Mouse (Mus musculus) thymus, adult 18-20 months (tissue): Measurements from ENCODE around the gene Polr2e.
"Not testable (repeated sequence)": the region's sequence is repeated elsewhere in the genome, so short reads cannot be mapped to it uniquely, and the experiment has no call there.

ENCODE experiments used
- DNase-seq, 2 experiments: peaks; one replicate each; pipeline ENCODE4 v3.0.0; 2022; ENCODE audit warnings: mixed read lengths in 2 of 2

Polr2e gene

DNA sequence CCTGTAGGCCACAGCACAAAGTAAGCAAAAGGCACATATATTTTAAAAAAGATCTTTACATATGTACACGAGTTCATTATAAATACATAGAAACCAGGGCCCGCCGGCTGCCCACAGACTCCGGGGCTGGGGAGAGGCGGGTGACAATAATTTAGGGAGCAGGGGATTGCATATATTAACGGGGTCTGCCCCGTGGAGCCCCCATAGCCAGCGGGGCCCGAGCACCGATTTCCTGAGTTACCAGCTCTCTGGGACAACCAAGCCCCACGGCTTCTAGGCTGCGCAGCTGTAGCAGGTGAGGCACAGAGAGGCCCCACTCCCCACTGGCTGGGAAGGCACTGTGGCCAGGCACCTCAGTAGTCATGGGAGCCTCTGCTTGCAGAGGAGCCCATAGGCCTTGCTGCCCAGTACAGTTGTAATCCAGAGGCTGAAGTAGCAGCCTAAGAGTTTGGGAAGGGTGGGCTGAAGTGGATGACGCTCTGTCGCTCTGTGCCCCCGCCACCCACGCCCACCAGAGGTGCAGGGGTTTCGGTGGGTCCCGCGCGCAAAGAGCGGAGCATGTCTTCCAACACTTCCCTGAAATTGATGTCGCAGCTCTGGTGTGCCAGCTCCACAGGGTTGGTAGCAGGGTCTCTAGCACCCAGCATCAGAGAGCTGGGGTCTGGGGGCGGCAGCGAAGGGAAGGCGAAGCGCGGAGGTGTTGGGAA lies 17.5 kb upstream of the Polr2e start:
- DNase-seq = no peak

DNA sequence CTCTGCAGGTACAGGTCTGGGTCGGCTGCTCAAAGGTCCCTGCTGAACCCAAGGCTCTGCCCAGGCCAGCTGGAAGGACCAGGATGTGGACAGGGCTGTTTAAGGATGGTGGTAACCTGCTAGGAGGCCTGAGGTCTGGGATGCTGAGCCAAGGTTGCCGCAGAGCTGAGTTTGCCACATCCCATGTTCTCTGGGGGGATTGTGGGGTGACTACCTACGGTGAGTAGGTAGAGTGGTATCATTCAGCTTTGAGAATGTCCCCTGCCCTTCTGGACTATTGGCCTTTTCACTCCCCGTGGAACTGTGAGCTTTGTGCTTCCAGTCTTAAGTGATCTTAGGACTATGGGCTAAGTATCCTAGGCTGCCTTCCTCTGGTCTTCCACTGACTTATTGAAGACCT lies 16.9 kb upstream of the Polr2e start:
- DNase-seq = no peak

DNA sequence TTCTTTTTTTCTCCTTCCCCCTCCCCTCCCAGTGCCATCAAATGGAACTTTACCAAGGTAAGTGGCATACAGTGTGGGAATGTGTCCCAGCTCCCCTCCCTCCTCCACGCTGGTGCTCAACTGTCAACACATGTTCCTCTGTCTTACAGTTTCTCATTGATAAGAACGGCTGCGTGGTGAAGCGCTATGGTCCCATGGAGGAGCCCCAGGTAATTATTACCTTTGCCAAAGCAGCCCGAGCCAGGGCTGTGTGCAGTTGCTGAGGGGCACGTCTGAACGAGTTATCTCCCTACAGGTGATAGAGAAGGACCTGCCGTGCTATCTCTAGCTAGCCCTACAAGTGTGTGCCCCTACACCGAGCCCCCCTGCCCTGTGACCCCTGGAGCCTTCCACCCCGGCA lies 16.3 kb upstream of the Polr2e start:
- no peak for DNase-seq

DNA sequence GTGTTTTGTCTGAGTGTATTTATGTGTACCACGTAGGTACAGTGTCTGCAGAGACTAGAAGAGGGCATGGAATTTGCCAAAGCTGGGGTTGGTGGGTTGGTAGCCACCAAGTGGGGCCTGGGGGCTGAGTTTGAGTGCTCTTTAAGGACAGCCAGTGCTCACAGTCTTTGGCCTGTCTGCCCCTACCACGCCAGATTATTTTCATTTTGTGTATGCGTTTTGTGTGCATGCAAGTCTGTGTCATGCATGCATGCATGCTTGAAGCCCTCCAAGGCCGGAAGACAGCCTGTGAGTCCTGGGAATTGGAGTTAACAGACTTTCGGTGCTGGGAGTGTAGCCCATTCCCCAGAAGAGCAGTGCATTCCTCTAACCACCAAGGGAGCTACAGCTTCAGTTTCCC lies 15.8 kb upstream of the Polr2e start:
- DNase-seq = no peak

DNA sequence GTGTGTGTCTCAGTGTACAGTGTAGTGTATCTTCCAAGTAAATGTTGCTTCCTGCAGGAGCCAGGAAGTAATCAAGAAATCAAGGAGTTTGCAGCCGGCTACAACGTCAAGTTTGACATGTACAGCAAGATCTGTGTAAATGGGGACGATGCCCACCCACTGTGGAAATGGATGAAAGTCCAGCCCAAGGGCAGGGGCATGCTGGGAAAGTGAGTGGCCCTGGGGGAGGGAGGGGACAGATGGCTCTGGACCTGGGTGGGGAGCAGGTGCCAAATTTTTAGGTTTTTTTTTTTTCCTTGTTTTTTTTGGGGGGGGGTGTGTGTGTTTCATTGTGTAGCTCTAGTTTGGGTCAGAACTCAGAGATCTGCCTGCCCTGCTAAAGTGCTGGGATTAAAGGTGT lies 15.3 kb upstream of the Polr2e start:
- DNase-seq = not testable (repeated sequence)

DNA sequence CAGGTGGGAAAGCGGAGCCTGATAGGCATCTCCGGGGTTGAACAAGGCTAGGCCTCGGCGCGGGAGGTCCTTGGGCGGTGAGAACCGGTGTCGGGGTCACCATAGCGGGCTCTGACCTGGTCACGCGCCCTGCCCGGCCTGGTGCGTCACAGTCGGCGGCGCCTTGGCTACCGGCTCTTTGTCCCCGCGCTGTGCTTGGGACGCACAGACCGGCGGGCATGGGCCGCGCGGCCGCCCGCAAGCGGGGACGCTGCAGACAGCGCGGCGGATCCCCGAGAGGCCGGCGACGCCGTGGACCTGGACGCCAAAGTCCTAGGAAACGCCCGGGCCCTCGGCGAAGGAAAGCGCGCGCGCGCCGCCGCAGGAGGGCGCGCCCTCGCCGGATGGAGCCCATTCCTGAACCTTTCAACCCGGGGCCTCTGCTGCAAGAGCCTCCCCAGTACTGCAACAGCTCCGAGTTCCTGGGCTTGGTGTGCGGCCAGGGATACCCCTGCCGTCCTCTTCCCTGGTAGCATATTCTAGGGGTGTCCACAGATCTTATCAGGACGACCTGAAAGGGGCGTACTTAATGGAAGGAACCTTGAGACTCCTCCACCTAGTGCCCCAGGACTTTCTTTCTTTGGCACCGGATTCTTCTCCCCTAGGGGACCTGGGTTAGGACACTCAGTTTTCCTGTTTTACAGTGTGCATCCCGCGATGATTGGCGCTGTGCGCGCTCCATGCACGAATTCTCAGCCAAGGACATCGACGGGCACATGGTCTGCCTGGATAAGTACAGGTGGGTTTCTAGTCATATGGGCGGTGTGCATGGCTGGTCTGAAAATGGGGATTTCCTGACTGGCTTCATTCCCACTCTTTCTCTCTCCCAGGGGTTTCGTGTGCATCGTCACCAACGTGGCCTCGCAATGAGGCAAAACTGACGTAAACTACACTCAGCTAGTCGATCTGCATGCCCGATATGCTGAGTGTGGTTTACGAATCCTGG lies 14.5 kb upstream of the Polr2e start:
- DNase-seq = peak; percentile 52 to 63

DNA sequence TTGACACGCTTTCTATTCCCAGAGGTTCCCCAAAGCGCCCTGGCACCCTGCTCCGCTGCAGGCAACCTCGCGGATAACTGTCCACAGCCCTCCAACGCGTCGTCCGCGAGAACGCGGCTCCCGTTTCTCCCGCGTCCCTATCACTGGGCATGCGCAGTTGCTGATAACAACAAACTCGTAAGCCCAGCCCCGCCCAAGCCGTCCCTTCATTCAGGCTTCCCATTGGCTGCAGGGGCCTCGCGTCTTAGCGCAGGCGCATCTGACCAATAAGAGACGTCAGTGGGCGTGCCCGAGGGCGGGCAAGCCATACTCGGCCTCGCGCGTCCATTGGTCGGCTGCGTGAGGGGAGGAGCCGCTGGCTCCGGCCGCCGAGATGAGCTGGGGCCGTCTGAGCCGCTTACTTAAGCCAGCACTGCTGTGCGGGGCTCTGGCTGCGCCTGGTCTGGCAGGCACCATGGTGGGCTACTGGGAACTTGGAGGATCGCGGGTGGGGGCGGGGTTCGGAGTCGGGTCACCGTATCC lies 13.7 kb upstream of the Polr2e start:
- DNase-seq = peak; percentile 100

DNA sequence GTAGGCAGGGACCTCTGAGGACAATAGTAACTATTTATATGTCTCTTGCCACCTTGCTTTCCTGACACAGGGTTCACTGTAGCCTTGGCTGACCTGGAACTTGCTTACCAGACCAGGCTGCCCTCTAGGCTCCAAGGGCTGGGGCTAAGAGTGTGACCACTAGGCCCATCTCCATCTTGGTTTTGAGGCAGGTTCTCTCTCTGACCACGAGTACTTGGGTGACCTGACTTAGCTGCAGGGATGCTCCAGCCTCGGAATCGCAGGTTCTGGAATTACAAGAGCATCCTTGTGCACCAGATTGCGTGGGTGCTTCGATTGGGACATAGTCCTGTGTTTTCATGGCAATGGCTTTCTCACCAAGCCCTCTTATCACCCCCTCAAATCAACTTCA lies 12.8 kb upstream of the Polr2e start:
- DNase-seq = no peak

DNA sequence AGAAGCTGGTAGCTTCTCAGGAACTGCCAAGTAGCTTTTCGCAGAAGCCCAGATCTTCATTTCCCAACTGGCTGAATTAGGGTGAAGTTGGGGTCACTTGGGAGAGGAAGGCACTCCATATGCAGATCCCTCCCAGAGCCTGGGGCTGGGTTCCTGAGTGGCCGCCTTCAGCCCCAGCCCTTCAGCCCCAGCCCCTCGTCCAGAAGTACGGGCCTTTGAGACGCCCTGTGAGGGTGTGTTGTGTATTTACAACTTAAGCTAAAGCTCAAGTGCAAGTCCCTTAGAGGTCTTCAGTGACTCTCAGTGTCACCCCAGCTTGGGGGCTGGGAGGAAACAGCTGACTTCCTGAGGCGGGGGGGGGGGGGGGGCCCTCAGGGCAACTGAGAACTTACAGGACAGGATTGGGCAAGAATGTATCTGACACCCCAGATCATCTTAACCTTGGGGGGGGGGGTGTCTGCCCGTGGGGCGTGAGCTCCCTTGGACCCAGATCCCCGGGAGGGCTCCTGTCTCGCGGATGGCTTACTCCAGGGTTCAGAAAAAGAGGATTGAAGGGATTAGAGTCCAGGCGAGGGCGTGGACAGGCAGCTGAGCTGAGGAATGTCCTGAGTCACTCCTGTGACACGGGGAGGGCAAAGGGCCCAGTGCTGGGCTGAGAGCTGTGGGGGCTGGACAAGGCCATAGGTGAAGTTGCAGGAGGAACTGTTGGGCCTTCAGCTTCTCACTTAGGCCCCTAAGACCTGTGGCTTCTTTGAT lies 12.2 kb upstream of the Polr2e start:
- no peak for DNase-seq

DNA sequence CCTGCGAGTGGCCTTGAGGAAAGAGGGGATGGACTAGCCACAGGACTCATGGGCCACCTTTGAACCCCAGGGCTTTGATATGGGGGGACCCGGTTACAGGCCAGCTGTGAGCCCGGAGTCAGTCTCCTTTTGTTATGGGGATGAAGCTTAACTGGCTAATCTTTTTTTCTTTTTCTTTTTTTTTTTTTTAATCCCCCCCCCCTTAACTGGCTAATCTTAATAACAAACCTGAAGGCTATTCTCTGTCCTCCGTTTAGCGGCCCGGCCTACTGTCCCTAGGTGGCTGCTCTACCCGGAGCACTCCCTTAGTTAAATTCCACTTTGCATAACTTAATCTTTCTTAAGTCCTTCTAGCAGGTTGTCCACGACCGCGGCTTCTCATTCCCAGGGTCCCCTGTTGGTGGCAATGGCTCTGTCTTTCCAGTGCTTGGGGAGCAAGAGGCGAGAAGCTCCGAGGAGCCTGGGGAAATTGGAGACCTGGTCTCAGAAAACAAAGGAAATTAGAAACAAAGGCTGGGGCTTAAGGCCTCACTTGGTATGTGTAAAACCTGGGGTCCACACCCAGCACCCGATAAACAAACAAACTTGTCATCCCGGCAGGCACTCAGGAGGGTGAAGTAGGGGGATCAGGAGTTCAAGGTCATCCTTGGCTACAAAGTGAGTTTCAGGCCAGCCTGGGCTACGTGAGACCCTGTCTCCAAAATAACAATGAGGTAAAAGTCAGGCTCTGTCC lies 11.5 kb upstream of the Polr2e start:
- no peak for DNase-seq

DNA sequence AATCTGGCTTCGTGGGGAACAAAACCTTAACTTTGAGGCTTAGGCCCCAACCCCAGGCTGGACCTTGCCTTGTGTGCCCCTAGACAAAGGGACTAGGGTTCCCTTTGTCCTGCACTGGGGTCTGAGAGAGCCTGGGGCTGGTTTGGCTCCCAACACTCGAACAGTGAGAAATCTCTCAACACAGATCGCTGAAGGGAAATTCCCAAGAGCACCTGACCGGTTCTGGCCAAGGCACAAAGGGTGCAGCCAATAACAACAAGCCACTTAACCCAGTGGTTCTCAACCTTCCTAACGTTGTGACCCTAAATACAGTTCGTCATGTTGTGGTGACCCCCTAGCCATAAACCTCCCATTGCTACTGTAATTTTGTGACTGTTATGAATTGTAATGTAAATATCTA lies 10.6 kb upstream of the Polr2e start:
- no peak for DNase-seq

DNA sequence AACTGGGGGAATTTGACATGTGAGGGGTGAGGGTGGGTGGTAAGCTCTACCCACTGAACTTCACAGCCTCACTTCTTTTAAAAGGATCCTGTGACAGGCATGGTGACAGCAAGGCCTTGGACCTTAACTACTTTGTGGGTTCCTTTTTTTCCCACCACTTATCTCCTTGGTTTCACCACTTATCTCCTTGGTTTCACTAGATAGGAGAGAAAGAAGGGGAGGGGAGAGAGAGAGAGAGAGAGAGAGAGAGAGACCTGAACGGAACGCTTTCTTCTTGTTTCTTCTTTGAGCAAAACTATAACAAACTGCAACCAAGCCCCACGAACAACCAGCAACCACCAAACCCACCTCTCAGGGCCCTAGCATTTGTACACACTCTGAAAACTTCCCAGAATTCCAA lies 9.2 kb upstream of the Polr2e start:
- no peak for DNase-seq

DNA sequence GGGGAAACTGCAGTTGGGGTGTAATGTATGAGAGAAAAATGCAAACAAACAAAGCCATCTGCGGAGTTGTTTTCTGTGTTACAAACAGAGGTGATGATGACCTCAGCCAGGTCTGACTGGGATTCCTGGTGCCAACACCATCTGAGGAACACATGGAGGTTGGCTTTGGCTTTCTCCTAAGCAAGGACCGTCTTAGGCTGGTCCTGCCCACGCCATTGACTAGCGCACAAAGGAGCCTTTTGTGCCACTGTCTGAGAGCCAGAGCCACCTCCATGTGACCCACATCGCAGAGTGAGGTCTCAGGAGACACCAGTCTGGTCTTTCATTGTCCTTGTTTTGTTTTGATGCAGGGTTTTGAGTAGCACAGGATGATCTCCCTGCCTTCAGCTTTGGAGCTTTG lies 8.8 kb upstream of the Polr2e start:
- no peak for DNase-seq

DNA sequence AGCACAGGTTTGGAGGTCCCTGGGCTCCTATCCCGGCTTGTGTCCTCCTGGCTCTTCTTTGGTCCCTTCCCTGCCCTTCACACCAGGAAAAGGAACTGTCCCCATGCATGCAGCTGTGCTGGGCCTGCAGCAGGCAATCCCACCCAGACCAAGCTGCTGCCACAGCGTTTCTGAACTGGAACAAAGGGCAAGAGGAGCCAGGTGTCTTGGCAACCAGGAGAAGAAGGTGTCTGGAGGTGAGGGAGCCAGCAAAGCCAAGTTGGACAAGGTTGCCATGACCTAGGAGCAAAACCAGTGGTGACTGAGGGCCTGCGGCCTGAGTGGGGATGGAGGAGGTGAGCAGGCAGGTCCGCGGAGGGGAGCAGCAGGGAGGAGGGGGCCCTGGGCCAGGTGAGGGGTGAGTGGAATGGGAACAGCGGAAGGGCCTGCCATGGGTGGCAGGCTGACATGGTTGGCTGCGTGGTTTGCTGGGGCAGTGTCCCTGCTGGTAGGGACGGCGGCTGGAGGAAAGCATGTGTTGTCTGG lies 7.5 kb upstream of the Polr2e start, which contains the start of gene Gpx4:
Gene Gpx4 (plus strand): TSS at position 126 of the 525 bp plus-strand sequence.
- DNase-seq = no peak

DNA sequence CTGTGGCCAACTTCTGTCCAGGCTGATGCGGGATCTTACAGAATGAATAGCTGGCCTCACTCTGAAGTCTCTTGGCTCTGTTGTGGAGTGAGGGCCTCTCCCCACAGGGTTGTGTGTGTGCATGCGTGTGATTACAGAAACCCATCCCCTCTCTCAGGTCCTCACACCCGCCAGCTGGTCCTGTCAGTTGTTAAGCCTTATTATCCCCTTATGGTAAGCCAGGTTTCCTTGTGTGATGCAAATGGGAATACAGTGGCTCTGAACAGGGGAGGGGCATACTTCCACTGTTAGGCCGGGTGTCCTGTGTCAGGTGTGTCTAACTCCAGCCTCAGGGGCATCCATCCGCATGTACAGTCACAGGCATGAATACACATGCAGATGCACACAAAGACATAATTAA lies 6.2 kb upstream of the Polr2e start:
- no peak for DNase-seq

DNA sequence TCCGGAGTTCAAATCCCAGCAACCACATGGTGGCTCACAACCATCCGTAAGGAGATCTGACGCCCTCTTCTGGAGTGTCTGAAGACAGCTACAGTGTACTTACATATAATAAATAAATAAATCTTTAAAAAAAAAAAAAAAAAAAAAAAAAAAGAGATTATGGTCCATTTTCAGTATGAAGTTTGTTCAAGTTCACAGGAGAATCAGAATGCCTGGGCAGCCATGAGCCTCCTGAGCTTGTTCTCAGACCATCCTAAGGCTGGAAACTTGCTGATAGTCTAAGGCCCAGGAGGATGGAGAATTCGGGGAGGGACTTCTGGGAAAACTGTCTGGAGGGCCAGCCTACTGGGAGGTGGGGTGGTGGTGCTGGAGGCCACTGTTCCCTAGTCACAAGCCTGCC lies 5.8 kb upstream of the Polr2e start:
- DNase-seq = not testable (repeated sequence)

DNA sequence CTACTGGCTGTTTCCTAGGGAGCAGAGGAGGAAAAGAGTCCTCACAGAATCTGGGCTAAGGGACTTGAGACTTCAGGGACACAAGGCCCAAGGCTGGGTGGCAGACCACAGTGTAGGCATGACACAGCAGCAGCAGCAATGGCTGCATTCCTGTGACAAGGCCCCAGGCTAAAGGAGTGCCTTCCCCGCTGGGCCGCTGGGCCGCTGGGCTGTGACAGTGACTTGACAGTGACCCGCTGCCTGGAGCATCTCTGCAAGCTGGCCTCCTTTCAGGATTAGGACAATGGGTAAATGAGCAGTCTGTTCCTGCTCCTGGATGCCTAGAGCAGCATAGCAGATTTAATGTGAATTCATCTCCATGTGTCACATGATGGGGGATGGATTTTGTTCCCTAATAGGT lies 4.5 kb upstream of the Polr2e start:
- no peak for DNase-seq

DNA sequence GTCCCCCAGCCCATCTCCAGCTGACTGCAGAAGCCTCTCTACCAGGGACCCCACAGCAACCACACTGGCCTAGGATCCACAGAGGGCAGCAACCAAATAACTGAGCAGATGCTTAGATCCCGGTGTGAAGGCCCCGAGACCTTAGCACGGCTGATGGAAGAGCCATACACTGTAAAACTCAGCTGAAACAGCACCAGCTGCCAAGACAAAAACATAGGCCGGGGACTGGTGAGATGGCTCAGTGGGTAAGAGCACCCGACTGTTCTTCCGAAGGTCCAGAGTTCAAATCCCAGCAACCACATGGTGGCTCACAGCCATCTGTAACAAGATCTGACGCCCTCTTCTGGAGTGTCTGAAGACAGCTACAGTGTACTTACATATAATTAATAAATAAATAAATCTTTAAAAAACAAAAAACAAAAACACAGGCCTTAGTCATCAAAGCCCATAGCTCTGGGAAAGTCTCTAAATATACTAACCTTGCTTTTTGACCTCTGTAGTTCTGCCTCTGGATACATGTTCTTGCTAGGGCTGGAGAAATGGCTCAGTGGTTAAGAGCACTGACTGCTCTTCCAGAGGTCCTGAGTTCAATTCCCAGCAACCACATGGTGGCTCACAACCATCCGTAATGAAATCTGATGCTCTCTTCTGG lies 1.9 kb upstream of the Polr2e start:
- DNase-seq = not testable (repeated sequence)

DNA sequence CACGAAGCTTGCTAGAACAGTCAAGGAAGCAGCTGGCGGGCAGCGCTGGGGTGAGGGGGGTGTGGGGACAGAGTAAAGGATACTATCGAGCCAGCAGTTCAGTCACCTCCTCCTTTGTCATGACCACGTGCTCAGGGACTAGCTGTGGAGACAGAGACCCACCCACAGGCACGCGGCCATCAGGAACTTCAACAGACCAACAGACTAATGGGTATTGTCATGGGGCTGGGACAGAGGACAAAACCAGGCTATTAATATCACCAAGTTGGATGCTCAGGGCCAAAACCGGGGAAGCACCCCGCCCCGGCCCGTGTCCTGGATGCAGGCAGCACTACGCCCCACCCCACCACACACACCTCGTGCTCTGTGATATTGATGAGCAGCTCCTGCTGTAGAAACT lies 2.8 kb downstream of the Polr2e start:
- DNase-seq = no peak

DNA sequence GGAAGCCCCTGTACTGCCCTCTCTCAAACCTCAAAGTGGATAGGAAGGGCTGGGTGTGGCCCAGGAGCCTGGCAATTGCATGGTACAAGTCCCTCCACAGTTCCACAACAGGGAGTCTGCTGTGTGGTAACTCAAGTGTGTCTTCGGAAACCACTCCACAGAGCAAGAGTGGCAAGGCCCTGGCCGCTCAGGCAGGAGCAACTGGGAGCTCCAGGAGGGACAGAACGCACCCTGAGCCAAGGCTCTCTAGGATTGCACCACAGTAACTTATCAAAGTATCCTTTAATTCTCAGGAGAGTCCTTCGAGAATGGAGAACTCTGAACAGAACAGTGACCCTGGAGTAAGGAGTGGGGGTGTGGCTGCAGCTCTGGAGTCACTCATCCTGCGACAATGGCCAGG lies 3.9 kb downstream of the Polr2e start:
- DNase-seq = no peak

DNA sequence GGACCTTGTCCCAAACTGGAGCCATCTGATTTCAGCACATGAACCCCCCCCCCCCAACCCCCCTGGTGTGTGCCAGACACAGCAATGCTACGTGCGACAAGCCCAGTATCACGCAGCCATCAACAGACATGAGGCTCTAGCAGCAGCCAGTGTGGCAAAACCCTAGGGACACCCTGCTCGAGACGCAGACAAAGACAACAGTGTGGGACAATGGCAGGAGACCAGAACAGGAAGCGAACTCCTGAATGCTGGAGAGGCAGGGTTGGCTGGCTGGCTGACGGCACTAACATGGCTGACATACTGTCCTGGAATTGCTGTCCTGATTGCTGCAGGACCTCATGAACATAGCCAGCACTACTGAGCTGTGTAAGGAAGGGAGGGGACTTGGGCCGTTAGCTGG lies 4.4 kb downstream of the Polr2e start:
- no peak for DNase-seq
